Mouse (Mus musculus) right cerebral cortex, adult 18-20 months (tissue): ENCODE results near the gene Lalba.
A peak's percentile ranks its signal among the peaks of the same experiment; 100 is the strongest.
"Not testable (repeated sequence)": the region's sequence is repeated elsewhere in the genome, so short reads cannot be mapped to it uniquely, and the experiment has no call there.

ENCODE experiments used
- DNase-seq: peaks from one replicate; pipeline ENCODE4 v3.0.0; 2022; ENCODE audit warnings: mixed read lengths

Gene Lalba

GRCm38 (mm10) chr15:98482701-98483100 is at the start of gene Lalba:
TSS of gene Lalba (minus strand) at chr15:98482721.
- no peak for DNase-seq

- no peak for DNase-seq
Observed at GRCm38 (mm10) chr15:98532281-98532680, 49.8 kb upstream of the Lalba start.

DNA sequence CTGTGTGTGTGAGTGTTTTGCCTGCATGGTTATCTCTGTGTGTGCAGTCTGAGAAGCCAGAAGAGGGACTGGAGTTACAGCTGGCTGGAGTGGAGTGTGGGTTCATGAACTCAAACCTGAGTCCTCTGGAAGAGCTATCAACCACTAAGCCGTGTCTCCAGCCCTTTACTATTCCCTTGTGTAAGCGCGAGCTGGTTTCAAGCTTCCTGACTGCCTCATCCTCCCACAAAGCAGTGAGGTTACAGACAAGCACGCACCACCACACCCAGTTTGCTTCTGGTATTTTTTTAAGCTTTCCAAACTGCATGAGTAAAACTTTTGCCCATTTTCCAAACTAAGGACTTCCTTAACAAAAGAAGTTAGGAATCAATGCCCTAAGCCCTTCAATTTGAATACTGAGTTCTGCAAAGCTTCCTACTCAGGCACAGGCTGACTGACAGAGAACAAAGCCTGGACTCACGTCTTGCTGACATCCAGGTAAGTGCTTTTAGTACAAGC is 45.6 kb upstream of the Lalba start:
- DNase-seq = no peak

- no peak for DNase-seq
Observed at GRCm38 (mm10) chr15:98527056-98527771, 44.7 kb upstream of the Lalba start.

GRCm38 (mm10) chr15:98526057-98526456 is 43.5 kb upstream of the Lalba start:
- DNase-seq = no peak

- no peak for DNase-seq
Observed at GRCm38 (mm10) chr15:98521245-98521644, 38.7 kb upstream of the Lalba start.

- DNase-seq = peak; percentile 46
Observed at GRCm38 (mm10) chr15:98517380-98518355, 35.1 kb upstream of the Lalba start.

DNA sequence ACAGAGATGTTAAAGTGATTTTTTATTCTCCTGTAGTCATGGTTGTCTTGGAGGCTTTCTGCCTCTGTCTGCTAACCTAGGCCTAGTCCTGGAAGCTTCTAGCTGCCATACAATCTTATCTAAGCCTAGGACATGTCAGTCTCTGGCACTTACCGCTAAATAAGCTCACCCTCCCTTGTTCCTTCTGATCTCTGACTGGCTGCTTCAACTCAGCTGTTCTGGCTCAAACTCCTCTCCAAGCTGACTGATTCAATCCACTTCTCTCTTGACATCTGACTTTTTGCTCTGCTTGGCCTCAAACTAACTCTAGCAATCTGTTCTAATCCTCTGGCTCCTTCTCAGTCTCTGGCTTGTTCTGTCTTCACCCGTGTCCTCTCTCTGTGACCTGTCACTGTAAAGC is 32.3 kb upstream of the Lalba start:
- DNase-seq = not testable (repeated sequence)

- no peak for DNase-seq
Observed at GRCm38 (mm10) chr15:98514146-98514545, 31.6 kb upstream of the Lalba start.

DNA sequence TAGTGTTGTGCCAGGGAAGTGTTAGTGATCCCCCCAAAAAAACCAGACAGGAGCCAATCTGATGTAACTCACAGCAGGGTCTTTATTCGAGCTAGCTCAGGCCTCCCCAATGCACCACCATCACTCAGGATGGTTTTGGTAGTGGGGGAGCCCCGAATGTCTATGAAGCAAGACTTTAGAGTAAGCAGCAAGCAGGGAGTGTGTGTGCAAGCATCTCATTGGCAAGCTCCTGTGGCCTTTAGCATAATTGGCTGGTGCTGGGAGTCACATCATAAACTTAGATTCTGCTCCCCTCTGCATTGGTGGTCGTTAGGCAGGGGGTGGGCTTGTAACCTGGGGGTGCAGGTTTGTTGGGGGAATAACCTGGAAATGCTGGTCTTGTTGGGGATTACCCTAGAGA is 31.2 kb upstream of the Lalba start:
- DNase-seq = not testable (repeated sequence)

- peak; percentile 46 for DNase-seq
Observed at GRCm38 (mm10) chr15:98512799-98513321, 30.3 kb upstream of the Lalba start.

- no peak for DNase-seq
Observed at GRCm38 (mm10) chr15:98512232-98512631, 29.7 kb upstream of the Lalba start.

DNA sequence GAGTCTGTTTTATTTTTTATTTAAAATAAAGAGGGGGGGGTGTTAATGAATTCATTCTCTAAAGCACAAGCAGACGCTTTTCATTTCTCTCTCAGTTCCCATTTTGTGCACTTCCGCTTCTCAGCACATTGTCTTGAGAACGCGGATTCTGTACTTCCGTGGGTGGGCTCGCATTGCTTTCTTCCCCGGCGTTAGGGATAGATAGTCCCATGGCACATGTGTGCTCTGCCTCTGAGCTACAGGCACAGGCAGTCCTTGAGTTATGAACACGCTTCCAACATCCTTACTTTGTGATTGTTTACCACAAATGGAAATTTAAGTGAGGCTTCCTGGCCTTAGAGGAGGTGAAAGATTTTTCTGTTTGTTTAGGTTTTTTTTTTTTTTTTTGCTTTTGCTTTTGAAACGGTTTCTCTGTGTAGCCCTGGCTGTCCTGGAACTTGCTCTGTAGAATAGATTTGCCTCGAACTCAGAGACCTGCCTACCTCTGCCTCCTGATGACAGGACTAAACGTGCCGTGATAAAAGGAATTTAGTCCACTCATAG is 28.9 kb upstream of the Lalba start:
- DNase-seq = no peak

DNA sequence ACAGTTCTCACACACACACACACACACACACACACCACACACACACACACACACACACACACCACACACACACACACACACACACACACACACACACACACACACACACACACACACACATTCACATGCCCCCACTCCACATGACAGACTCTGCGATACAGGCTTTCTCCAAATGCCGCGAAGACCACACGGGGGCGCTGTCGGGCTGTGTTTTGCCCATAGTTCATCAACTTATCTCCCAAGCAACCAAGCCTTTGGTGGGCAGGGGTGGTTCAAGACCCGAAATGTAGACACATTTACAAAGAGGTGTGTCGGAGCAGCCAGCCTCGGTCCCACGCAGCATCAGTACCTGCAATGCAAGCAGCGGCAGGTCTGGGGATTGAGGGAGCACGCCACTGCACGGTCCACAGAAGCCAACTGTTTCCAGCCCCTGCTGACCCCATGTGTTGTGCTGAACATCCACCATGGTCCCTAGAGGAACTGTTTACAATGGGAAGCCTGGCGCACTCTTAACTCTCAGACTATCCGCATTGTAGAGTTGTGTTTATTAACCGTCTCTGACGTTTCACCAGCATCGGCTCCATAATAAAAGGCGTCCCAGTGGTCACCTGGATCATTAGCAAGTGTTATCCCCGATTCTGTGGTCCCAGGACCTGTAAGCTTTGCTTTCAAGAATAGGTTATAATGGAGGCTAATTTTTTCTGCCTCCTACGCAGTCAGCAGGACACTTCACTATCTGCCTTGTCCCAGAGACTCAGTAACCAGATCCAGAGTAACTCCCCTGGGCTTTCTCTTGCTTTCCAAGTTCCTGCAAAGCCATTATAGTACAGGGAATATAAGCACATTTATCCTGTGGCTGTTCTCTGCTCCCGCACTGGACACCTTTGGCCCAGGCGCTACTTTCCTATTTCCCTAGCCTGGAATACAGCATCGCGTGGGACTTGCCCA is 28.2 kb upstream of the Lalba start:
- peak; percentile 52 for DNase-seq

DNA sequence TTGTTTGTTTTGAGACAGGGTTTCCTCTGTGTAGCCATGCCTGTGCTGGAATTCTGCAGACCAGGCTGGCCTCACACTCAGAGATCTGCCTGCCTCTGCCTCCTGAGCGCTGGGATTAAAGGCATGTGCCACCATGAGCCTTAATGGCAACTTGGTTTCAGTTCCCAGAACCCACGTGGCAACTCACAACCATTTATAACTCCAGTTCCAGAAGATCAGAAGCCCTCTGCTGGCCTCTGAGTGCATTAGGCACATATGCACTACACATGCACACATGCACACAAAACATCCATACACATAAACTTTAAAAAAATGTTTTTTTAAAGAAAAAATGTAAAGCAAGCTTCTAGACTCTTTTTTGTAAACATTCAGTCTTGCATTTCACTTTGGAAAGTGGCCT is 26.9 kb upstream of the Lalba start:
- DNase-seq = no peak

DNA sequence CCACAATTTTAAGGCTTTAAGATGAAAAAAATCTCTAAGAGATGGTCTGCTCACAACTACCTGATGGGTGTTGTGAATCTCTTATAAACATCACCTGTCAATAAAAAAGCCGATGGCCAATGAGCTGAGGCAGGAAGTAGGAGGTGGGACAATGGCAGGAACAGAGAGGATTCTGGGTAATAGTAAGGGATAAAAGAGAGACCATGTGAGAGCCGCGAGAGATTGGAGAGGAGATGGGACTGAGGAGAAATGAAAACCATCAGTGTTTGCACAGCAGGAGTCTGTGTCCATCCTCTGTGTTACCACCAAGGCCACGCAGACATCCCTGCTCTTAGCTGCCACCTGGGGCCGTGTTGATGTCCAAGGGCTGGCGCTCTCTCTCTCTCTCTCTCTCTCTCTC is 24.8 kb upstream of the Lalba start:
- no peak for DNase-seq

DNA sequence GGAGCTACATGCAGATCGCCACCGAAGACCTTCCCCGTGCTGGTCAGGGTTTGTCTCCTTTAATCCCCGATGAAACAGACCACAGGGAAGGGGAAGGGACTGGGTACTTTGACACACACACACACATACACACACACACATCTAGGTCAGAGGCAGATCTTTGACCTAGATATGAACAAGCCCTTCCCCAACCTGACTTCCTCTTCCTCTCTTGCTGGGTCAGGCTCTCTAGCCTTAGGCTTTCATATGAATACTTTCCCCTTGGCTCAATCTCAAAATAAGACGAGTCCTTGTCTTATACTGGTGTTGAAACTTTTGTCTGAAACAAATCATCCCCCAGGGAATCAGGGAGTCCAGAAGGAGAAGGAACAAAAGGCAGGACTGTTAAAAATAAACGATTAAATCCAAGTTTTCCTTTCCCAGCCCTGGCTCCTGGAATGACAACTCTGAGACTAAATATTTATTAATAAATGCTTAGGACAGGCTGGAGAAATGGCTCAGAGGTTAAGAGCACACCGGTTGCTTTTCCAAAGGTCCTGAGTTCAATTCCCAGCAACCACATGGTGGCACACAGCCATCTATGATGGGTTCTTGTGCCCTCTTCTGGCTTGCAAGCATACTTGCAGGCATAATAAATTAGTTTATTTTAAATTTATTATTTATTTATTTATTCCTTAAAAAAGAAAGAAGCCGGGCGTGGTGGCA is 23.9 kb upstream of the Lalba start:
- DNase-seq = no peak

- DNase-seq = no peak
Observed at GRCm38 (mm10) chr15:98504514-98504913, 22.0 kb upstream of the Lalba start.

DNA sequence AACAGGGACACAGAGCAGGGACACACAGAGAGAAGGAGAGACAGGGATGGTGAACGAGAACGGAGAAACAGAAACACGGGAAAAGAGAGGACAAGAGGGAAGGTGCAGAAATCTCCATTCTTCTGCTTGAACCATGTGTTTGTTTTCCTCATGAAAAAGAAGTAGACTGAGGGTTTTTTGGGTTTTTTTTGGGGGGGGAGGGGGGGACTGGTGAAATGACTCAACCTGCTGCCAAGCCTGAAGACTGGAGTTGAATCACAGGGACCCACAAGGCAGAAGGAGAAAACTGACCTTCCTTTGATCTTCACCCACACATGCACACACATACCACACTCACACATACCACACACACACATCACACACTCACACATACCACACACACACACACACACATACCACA is 20.8 kb upstream of the Lalba start:
- no peak for DNase-seq

- DNase-seq = no peak
Observed at GRCm38 (mm10) chr15:98497631-98498030, 15.1 kb upstream of the Lalba start.

DNA sequence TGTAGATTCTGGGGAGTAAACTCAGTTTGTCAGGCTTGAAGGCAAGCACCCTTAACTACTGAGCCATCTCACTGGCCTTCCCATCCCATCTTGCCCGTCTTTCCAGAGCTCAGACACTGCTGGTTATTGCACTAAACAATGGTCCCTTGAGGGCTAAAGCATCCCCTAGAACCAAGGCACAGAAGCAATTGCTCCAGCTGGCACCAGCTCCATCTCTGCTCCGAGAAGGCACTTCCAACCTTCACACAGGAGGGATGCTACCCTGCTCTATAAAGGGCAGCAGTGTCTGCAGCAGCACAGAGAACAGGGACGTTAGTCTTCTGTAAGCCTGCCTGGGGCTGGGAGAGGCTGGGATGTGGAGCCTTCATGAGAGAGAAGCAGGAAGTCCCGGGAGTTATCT is 9.6 kb upstream of the Lalba start, which contains the start of gene Olfr279:
TSS of gene Olfr279 (plus strand) at position 301 of the 400 bp plus-strand sequence.
- DNase-seq = no peak
